8 mouse cellular contexts compared by ENCODE assay signal in genomic region chr1:90928575-90928934, GRCm38 (mm10). TPM values are rescaled to one million over a fixed set of nuclear protein-coding genes. Genes with fewer than 3 reads are reported as not detected.
DNase-seq lines count a peak whose midpoint lies in the region; ATAC-seq and TF ChIP-seq lines count a peak whose summit lies in the region.

No protein-coding gene starts in this region.

- peak overlapping the region; percentile 43 for H3K4me3 ChIP-seq in embryonic facial prominence, embryonic 13.5 days
- peak overlapping the region; percentile 27 for H3K4me3 ChIP-seq in limb, embryonic 14.5 days (replicated peaks; ENCODE audit: low read length)
- H3K4me3 ChIP-seq in stomach, embryonic 16.5 days (replicated peaks; ENCODE audit: low read length) = peak overlapping the region; percentile 37

- H3K9me3 ChIP-seq in embryonic facial prominence, embryonic 13.5 days = no peaks in the 10 kb centered on the region
- no peaks in the 10 kb centered on the region for H3K9me3 ChIP-seq in limb, embryonic 14.5 days (ENCODE audit: control insufficient read depth, low read length)
- no peaks in the 10 kb centered on the region for H3K9me3 ChIP-seq in stomach, embryonic 16.5 days (replicated peaks; ENCODE audit: control insufficient read depth, low read length)

- WGBS in embryonic facial prominence, embryonic 13.5 days = 2% methylated on average over 6 of the region's 6 CpGs
- WGBS in limb, embryonic 14.5 days = 7% methylated on average over 6 of the region's 6 CpGs
- WGBS in stomach, embryonic 16.5 days = 3% methylated on average over 6 of the region's 6 CpGs

- peak; percentile 90 for DNase-seq in 3T3-L1 (ENCODE audit: low read depth, low spot score)
- peak; percentile 59 to 81 for DNase-seq in adrenal gland, postnatal 4 days (ENCODE audit: low spot score in 2 of 2)
- DNase-seq in heart, adult 8-10 months (ENCODE audit: low spot score) = peak; percentile 83
- peak; percentile 92 for DNase-seq in kidney, adult 9 months
- DNase-seq in limb, embryonic 14.5 days (ENCODE audit: low spot score) = peak; percentile 78
- DNase-seq in natural killer cell, adult 2 months (ENCODE audit: low spot score in 2 of 2) = peak; percentile 23 to 39

- H3K4me2 ChIP-seq in embryonic facial prominence, embryonic 13.5 days = peak overlapping the region; percentile 89
- peak overlapping the region; percentile 82 for H3K4me2 ChIP-seq in limb, embryonic 14.5 days (replicated peaks; ENCODE audit: low read depth, low read length, severe bottlenecking)
- peak overlapping the region; percentile 77 for H3K4me2 ChIP-seq in stomach, embryonic 16.5 days (ENCODE audit: low read depth, low read length)

- peaks cover 11% of the 10 kb centered on the region; the same call in 1 of the 2 replicates for H3K27me3 ChIP-seq in embryonic facial prominence, embryonic 13.5 days
- 0 out of 2 replicates have a peak, but pooled peaks cover 5% of the 10 kb centered on the region for H3K27me3 ChIP-seq in limb, embryonic 14.5 days (ENCODE audit: control insufficient read depth, insufficient read depth, low read length)
- no peaks in the 10 kb centered on the region for H3K27me3 ChIP-seq in stomach, embryonic 16.5 days (ENCODE audit: control insufficient read depth, insufficient read depth, low read length)

- no peak for TF ChIP-seq POLR2A in limb, embryonic 14.5 days (IDR thresholded peaks at IDR 0.05; ENCODE audit: borderline replicate concordance, extremely low read depth, insufficient read depth, insufficient read length)

- peak overlapping the region; percentile 68 for H3K9ac ChIP-seq in embryonic facial prominence, embryonic 13.5 days
- H3K9ac ChIP-seq in limb, embryonic 14.5 days (ENCODE audit: low read depth, low read length, severe bottlenecking) = peak overlapping the region; percentile 25; the same call in 1 of the 2 replicates
- H3K9ac ChIP-seq in stomach, embryonic 16.5 days (ENCODE audit: low read length) = peak overlapping the region; percentile 63

- ATAC-seq in embryonic facial prominence, embryonic 13.5 days (ENCODE audit: insufficient number of reproducible peaks, insufficient read depth, low FRiP score, low TSS enrichment, low read depth) = no peak
- ATAC-seq in limb, embryonic 14.5 days (ENCODE audit: low FRiP score, low read depth) = peak; percentile 53
- ATAC-seq in stomach, embryonic 16.5 days (ENCODE audit: insufficient read depth, low FRiP score) = peak; percentile 65; the same call in 1 of the 2 replicates

- H3K4me1 ChIP-seq in embryonic facial prominence, embryonic 13.5 days = peaks cover 18% of the 10 kb centered on the region
- H3K4me1 ChIP-seq in limb, embryonic 14.5 days (ENCODE audit: control insufficient read depth, insufficient read depth, low read length) = peaks cover 16% of the 10 kb centered on the region
- H3K4me1 ChIP-seq in stomach, embryonic 16.5 days (ENCODE audit: control insufficient read depth, insufficient read depth, low read length) = peaks cover 16% of the 10 kb centered on the region; the same call in 1 of the 2 replicates

- peak overlapping the region; percentile 60; the same call in 1 of the 2 replicates for H3K27ac ChIP-seq in embryonic facial prominence, embryonic 13.5 days
- no peak overlapping the region for H3K27ac ChIP-seq in limb, embryonic 14.5 days (replicated peaks; ENCODE audit: low read depth, low read length)
- H3K27ac ChIP-seq in stomach, embryonic 16.5 days (ENCODE audit: low read length) = 0 out of 2 replicates have a peak overlapping the region, but pooled peaks have one; percentile 6

- H3K36me3 ChIP-seq in embryonic facial prominence, embryonic 13.5 days = no peaks in the 10 kb centered on the region
- H3K36me3 ChIP-seq in limb, embryonic 14.5 days (ENCODE audit: control insufficient read depth, insufficient read depth, low read length) = no peaks in the 10 kb centered on the region
- H3K36me3 ChIP-seq in stomach, embryonic 16.5 days (ENCODE audit: control insufficient read depth, insufficient read depth, low read length) = no peaks in the 10 kb centered on the region

RNA-seq across cellular contexts. Expression of gene Mlph, which starts 13.7 kb away (rescaled TPM):
- 1 to 10 TPM; 1.6 to 2.2 TPM for total RNA-seq in adrenal gland, postnatal 4 days (2021)
- 0.60 and 0.65 TPM in 2 replicates for polyA plus RNA-seq in embryonic facial prominence, embryonic 13.5 days (2015; fragmentation: Nextera tagmentation; extraction: Ambion mirVana)
- 1 to 10 TPM in 2 of 4 experiments, under 1 TPM in 2; 0.75 to 1.5 (median 1.1) TPM for total RNA-seq in heart, adult 8-10 months (2022)
- polyA plus RNA-seq in limb, embryonic 14.5 days (2012; rRNA removed) = 1.2 and 1.3 TPM in 2 replicates
- polyA plus RNA-seq in limb, embryonic 14.5 days (2014; fragmentation: Nextera tagmentation; extraction: Ambion mirVana) = 0.32 and 1.5 TPM in 2 replicates
- 4.4 and 9.0 TPM in 2 replicates for polyA plus RNA-seq in stomach, embryonic 16.5 days (2015; fragmentation: Nextera tagmentation; extraction: Ambion mirVana)

RNA-seq across cellular contexts. Expression of gene Prlh, which starts 24.4 kb away (rescaled TPM):
- not detected for total RNA-seq in adrenal gland, postnatal 4 days (2021)
- polyA plus RNA-seq in embryonic facial prominence, embryonic 13.5 days (2015; fragmentation: Nextera tagmentation; extraction: Ambion mirVana) = not detected in 2 replicates
- total RNA-seq in heart, adult 8-10 months (2022) = not detected
- polyA plus RNA-seq in limb, embryonic 14.5 days (2012; rRNA removed) = not detected in 2 replicates
- polyA plus RNA-seq in limb, embryonic 14.5 days (2014; fragmentation: Nextera tagmentation; extraction: Ambion mirVana) = not detected in 2 replicates
- polyA plus RNA-seq in stomach, embryonic 16.5 days (2015; fragmentation: Nextera tagmentation; extraction: Ambion mirVana) = not detected in 2 replicates

RNA-seq across cellular contexts. Expression of gene Rab17, which starts 40.9 kb away (rescaled TPM):
- total RNA-seq in adrenal gland, postnatal 4 days (2021) = 1 to 10 TPM; 1.2 to 2.5 TPM
- 1.3 and 1.5 TPM in 2 replicates for polyA plus RNA-seq in embryonic facial prominence, embryonic 13.5 days (2015; fragmentation: Nextera tagmentation; extraction: Ambion mirVana)
- total RNA-seq in heart, adult 8-10 months (2022) = 1 to 10 TPM; 2.0 to 4.4 (median 3.3) TPM
- 0.76 and 0.78 TPM in 2 replicates for polyA plus RNA-seq in limb, embryonic 14.5 days (2012; rRNA removed)
- polyA plus RNA-seq in limb, embryonic 14.5 days (2014; fragmentation: Nextera tagmentation; extraction: Ambion mirVana) = 1.0 and 1.6 TPM in 2 replicates
- 10.0 and 12.1 TPM in 2 replicates for polyA plus RNA-seq in stomach, embryonic 16.5 days (2015; fragmentation: Nextera tagmentation; extraction: Ambion mirVana)

Comparison
In these comparisons a context has a peak if more than half of its experiments do, and no peak if none do; other contexts are left out.
1. DNase-seq: peak in every context shown above with its lines; median percentile 92 in kidney, adult 9 months; 90 in 3T3-L1; 83 in heart, adult 8-10 months; 78 in limb, embryonic 14.5 days; 70 in adrenal gland, postnatal 4 days; 31 in natural killer cell, adult 2 months.